Mouse (Mus musculus): ENCODE data around the gene Slc25a4. TPM values are rescaled to one million over a fixed set of nuclear protein-coding genes. Genes with fewer than 3 reads are reported as not detected.

Gene Slc25a4
- polyA plus RNA-seq, 1 experiment from 2014 or later = 492 TPM

DNA sequence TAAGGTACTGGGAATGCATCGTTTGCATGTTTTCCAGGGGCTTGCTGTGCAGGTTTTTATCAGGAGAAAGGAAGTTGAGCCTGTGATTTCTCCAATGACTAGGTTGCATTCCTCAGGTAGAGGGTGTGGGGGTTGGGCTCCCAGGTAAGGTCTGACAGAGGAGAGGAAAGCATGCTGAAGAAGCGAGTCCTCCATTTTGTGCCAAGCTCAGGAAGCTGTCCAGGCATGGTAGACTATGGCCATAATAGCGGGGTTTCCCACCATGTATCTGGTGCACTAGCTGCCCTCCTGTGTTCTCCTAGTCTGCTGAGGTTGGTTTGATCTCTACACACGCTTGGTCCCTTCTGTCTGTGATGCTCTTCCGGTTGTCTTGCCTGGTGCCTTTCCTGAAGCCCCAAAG lies 13.4 kb downstream of the Slc25a4 start:
- 88% methylated on average over 5 of the region's 5 CpGs for WGBS
- H3K4me3 ChIP-seq = no peak overlapping the region
- DNase-seq (ENCODE audit: extremely low spot score, low spot score) = no peak
- no peaks in the 10 kb centered on the region for H3K4me1 ChIP-seq
- H3K27ac ChIP-seq = no peak overlapping the region
- H3K27me3 ChIP-seq (ENCODE audit: poor library complexity, severe bottlenecking) = no peaks in the 10 kb centered on the region
- no peaks in the 10 kb centered on the region for H3K9me3 ChIP-seq
- peaks cover 52% of the 10 kb centered on the region for H3K36me3 ChIP-seq (replicated peaks)

- no peaks in the 10 kb centered on the region for H3K9me3 ChIP-seq
- DNase-seq (ENCODE audit: extremely low spot score, low spot score) = no peak
- H3K27me3 ChIP-seq (ENCODE audit: poor library complexity, severe bottlenecking) = no peaks in the 10 kb centered on the region
- no peak overlapping the region for H3K4me3 ChIP-seq
- no peaks in the 10 kb centered on the region for H3K4me1 ChIP-seq
- 91% methylated on average over 3 of the region's 3 CpGs for WGBS
- no peak overlapping the region for H3K27ac ChIP-seq
- peaks cover 50% of the 10 kb centered on the region for H3K36me3 ChIP-seq (replicated peaks)
These were observed 14.2 kb downstream of the Slc25a4 start for GRCm38 (mm10) chr8:46196877-46197276.

DNA sequence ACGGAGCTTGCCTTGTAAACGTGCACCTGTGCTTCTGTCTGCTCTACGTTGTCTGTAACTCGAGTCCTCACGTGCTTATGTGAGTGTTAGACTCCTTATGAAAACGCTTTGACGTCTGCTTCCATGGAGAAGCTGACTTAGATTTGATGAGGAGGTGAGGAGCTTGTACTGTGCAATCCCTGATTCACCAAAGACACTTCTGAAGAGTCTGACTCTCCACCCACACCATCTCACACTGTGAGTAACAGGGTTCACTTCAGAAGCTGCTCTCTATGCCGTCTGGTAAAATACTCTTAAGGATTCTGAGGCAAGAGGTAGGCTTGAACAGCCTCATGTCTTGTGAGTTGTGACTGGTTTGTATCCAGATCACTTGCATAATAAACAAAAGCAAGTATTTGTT lies 18.0 kb downstream of the Slc25a4 start:
- Histone ChIP-seq H3K9me3 (no peaks in the 10 kb centered on the region), H3K4me1 (no peaks in the 10 kb centered on the region), H3K27ac (no peak overlapping the region), H3K36me3 (replicated peaks) (peaks cover 38% of the 10 kb centered on the region), H3K4me3 (no peak overlapping the region), H3K27me3 (ENCODE audit: poor library complexity, severe bottlenecking) (no peaks in the 10 kb centered on the region)
- 92% methylated on average over 8 of the region's 8 CpGs for WGBS
- no peak for DNase-seq (ENCODE audit: extremely low spot score, low spot score)

DNA sequence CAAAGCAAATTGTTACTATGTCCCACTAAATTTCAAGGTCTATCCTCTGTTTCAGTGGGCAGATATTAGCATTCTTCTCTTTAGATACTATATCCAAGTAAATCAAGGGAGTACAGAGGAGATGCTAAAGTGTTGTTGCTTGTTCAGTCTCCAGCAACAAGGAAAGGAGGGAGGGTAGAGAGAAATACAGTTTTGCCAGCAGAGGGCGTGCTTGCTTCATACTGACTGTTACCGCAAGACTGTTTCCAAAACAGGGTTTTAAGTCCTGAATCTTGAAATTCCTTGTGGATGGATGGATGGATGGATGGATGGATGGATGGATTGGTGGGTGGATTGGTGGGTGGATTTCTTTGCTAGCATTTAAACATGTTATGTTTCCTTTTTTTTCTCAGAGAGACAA lies 25.7 kb downstream of the Slc25a4 start:
- 6% methylated on average over 2 of the region's 2 CpGs for WGBS
- no peak overlapping the region for H3K27ac ChIP-seq
- H3K36me3 ChIP-seq (replicated peaks) = peaks cover 12% of the 10 kb centered on the region
- H3K4me3 ChIP-seq = no peak overlapping the region
- H3K27me3 ChIP-seq (ENCODE audit: poor library complexity, severe bottlenecking) = no peaks in the 10 kb centered on the region
- no peaks in the 10 kb centered on the region for H3K4me1 ChIP-seq
- DNase-seq (ENCODE audit: extremely low spot score, low spot score) = peak; percentile 45
- no peaks in the 10 kb centered on the region for H3K9me3 ChIP-seq

DNA sequence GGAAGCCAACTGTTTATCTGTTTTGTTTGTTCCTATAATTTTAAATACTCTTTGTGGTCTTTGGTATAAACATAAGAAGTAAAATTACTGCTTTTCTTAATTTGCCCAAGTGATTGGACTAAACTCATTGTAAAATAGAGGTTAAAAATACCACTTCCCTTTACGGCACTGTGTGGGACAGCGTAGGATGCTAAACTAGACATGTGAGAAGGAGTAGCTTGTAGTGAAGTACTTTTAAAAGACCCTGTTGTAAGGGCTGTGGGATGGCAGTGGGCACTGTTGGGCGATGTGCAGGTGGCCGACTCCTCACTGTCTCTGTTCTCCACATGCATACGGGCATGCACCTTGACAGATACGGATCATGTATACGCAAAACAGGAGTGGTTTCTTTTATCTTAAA lies 30.9 kb downstream of the Slc25a4 start:
- 95% methylated on average over 7 of the region's 7 CpGs for WGBS
- H3K27ac ChIP-seq = no peak overlapping the region

GRCm38 (mm10) chr8:46173651-46174050 lies 37.4 kb downstream of the Slc25a4 start:
- H3K27ac ChIP-seq = no peak overlapping the region
- 84% methylated on average over 2 of the region's 2 CpGs for WGBS
- DNase-seq (ENCODE audit: extremely low spot score, low spot score) = no peak
- H3K4me1 ChIP-seq = no peaks in the 10 kb centered on the region
- peaks cover 34% of the 10 kb centered on the region for H3K36me3 ChIP-seq (replicated peaks)
- H3K9me3 ChIP-seq = no peaks in the 10 kb centered on the region
- H3K4me3 ChIP-seq = no peak overlapping the region
- no peaks in the 10 kb centered on the region for H3K27me3 ChIP-seq (ENCODE audit: poor library complexity, severe bottlenecking)

More for the DNA sequence above, 30.9 kb downstream of the Slc25a4 start:
- Histone ChIP-seq H3K36me3 (replicated peaks) (peaks cover 22% of the 10 kb centered on the region), H3K9me3 (no peaks in the 10 kb centered on the region), H3K4me1 (no peaks in the 10 kb centered on the region), H3K4me3 (no peak overlapping the region), H3K27me3 (ENCODE audit: poor library complexity, severe bottlenecking) (no peaks in the 10 kb centered on the region)
- no peak for DNase-seq (ENCODE audit: extremely low spot score, low spot score)

- under 1% methylated on average over 25 of the region's 25 CpGs for WGBS
- Histone ChIP-seq H3K4me1 (peaks cover 22% of the 10 kb centered on the region), H3K36me3 (replicated peaks) (no peaks in the 10 kb centered on the region), H3K4me3 (peak overlapping the region; percentile 76), H3K27me3 (ENCODE audit: poor library complexity, severe bottlenecking) (no peaks in the 10 kb centered on the region), H3K27ac (peak overlapping the region; percentile 95), H3K9me3 (peaks cover 1% of the 10 kb centered on the region; the same call in 1 of the 2 replicates)
- DNase-seq (ENCODE audit: extremely low spot score, low spot score) = no peak
These were observed 47.3 kb downstream of the Slc25a4 start for GRCm38 (mm10) chr8:46163870-46164190.

- H3K4me3 ChIP-seq = peak overlapping the region; percentile 76
- WGBS = 3% methylated on average over 71 of the region's 77 CpGs
- no peaks in the 10 kb centered on the region for H3K36me3 ChIP-seq (replicated peaks)
- peaks cover 5% of the 10 kb centered on the region; the same call in 1 of the 2 replicates for H3K9me3 ChIP-seq
- H3K27me3 ChIP-seq (ENCODE audit: poor library complexity, severe bottlenecking) = no peaks in the 10 kb centered on the region
- peaks cover 22% of the 10 kb centered on the region for H3K4me1 ChIP-seq
- peak; percentile 94 for DNase-seq (ENCODE audit: extremely low spot score, low spot score)
- peak overlapping the region; percentile 95 for H3K27ac ChIP-seq
These were observed 47.9 kb downstream of the Slc25a4 start for GRCm38 (mm10) chr8:46162953-46163869.

Small RNAs within 50 kb of the gene (microRNA-seq; reads per million reads assigned to microRNA genes)
- gene Gm23812 = not detected

Other genes with a start within 250 kb of the Slc25a4 start
- gene 1700029J07Rik, start 236.0 kb downstream of the Slc25a4 start, polyA plus RNA-seq (2016; fragmentation: Nextera tagmentation; extraction: Ambion mirVana) = 3.7 and 4.2 TPM in 2 replicates
- 58.5 and 64.4 TPM in 2 replicates for gene Ufsp2, start 235.8 kb downstream of the Slc25a4 start, polyA plus RNA-seq (2016; fragmentation: Nextera tagmentation; extraction: Ambion mirVana)
- 0.17 and 0.42 TPM in 2 replicates for gene Lrp2bp, start 212.0 kb downstream of the Slc25a4 start, polyA plus RNA-seq (2016; fragmentation: Nextera tagmentation; extraction: Ambion mirVana)
- 15.2 and 17.8 TPM in 2 replicates for gene Ankrd37, start 205.6 kb downstream of the Slc25a4 start, polyA plus RNA-seq (2016; fragmentation: Nextera tagmentation; extraction: Ambion mirVana)
- gene Cfap97, start 59.5 kb downstream of the Slc25a4 start, polyA plus RNA-seq (2016; fragmentation: Nextera tagmentation; extraction: Ambion mirVana) = 18.1 and 19.4 TPM in 2 replicates
- gene Snx25, start 59.1 kb downstream of the Slc25a4 start, polyA plus RNA-seq (2016; fragmentation: Nextera tagmentation; extraction: Ambion mirVana) = 2.6 and 2.7 TPM in 2 replicates
- gene Helt, start 83.4 kb upstream of the Slc25a4 start, polyA plus RNA-seq (2016; fragmentation: Nextera tagmentation; extraction: Ambion mirVana) = 1.8 and 2.7 TPM in 2 replicates

Data from forebrain, embryonic 10.5 days (tissue).